Mouse (Mus musculus): ENCODE data around the gene C1qtnf2. TPM values are rescaled to one million over a fixed set of nuclear protein-coding genes. Genes with fewer than 3 reads are reported as not detected.

Gene C1qtnf2
- total RNA-seq, 2 experiments from 2014 or later = not detected

DNA sequence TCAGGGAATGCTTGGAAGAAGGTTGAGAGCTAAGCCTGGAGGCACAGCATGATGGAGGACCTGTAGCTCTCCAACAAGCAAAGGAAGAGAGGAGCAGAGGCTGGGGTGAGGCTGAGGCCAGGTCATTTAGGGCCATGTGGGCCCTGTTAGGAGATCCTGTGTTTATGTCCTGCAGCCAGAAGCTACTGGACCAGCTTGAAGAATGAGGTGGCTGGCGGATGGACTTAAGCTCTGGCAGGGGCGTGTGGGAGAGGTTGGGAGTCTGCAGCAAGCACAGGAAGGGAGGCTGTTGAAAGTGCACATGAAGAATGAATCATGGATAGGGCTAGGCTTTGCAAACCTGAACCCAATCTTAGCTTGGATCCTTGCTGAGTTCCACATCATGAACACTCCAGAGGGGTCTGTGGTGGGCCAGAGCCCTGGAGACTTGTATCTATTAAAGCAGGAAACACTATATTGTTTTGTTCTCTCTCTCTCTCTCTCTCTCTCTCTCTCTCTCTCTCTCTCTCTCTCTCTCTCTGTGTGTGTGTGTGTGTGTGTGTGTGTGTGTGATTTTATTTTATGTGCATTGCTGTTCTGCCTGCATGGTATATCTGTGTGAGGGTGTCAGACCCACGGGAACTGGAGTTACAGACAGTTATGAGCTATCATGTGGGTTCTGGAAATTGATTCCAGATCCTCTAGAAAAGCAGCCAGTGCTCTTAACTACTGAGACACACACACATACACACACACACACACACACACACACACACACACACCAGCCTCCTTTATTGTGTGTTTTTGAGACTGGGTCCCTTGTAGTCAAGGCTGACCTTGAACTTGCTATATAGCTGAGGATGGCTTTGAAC, 7.8 kb downstream of the C1qtnf2 start:
- ATAC-seq (replicated peaks; ENCODE audit: low FRiP score, low TSS enrichment, poor library complexity, severe bottlenecking) = no peak

DNA sequence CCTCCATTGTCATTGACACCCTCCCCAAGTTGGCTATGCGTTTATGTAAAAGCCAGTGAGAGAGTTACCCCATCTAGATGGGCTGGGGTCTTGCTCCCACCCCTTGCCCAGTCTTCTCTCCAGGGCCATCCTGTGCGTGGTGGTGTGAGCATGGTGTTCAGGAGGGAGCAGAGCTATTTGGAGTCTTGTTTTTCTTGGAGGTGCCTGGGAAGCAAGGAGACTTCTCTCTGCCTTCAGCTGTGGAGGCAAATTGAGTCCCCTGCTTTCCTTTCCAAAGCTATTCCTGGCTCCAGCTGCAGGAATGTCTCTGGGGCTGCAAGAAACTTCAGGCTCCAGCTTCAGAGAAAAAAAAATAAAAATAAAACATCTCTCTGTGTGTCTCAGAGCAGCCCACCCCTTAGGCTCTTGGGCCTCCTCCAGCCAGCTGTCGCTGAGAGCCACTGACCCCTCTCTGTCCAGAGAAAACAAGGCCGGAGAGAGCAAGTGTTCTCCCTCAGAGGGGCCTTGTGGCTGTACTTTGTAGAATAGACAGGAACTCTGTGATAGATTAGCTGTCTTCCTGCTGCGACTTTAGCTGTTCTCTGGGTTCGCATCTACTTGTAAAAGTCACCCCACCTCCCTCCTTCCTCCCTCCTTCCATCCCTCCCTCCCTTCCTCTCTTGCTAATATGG, 9.2 kb downstream of the C1qtnf2 start:
- no peak for ATAC-seq (replicated peaks; ENCODE audit: low FRiP score, low TSS enrichment, poor library complexity, severe bottlenecking)

DNA sequence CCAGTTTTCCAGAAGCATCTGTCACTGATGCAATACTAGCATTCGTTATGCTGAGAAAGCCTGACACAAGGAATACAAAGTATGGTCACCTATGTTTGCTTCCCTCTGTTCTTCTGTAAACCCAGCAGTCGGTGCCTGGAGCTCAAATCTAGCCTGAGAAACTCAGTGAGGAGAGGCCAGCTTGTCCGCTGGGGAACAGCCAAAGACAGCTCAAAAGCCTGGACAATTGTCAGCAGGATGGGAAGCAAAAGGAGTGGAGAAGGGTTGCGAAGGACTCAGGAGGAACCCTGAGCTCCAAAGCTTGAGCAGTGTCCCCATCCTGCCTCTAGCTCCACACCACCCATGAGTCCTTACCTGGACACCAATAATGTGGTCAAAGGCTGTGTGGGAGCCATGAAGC, 10.0 kb downstream of the C1qtnf2 start:
- ATAC-seq (replicated peaks; ENCODE audit: low FRiP score, low TSS enrichment, poor library complexity, severe bottlenecking) = no peak

DNA sequence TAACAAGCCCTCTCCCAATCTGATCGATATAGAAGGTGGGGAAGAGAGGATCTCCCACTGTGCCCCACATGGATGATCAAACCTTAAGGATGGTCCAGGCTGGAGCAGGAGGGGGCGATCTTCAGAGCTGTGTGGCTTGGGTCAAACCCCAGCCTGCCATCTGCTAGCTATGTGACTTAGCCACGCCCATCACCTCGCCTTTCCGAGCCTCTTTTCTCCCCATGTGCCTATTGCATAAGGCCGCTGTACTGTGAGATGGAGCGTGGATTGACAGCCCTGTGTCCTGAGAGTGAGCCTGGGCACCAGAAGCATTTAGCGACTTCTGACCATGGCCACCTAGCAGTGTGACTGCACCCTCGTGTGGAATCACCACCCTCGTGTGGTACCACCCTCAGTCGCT, 10.6 kb downstream of the C1qtnf2 start:
- ATAC-seq (replicated peaks; ENCODE audit: low FRiP score, low TSS enrichment, poor library complexity, severe bottlenecking) = no peak

DNA sequence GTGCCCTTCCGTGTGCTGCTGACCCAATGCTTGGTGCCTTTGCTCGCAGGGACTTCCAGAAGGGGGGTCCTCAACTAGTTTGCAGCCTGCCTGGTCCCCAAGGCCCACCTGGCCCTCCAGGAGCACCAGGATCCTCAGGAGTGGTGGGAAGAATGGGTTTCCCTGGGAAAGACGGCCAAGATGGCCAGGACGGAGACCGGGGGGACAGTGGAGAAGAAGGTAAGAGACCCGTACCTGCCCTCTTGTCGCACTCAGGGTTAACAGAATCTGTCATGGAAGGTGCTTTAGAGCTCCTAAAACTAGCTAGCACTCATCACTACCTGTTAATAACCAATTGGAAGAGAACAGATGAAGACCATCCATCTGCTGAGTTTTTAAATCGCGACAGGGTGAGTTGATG, 11.8 kb downstream of the C1qtnf2 start:
- no peak for ATAC-seq (replicated peaks; ENCODE audit: low FRiP score, low TSS enrichment, poor library complexity, severe bottlenecking)

DNA sequence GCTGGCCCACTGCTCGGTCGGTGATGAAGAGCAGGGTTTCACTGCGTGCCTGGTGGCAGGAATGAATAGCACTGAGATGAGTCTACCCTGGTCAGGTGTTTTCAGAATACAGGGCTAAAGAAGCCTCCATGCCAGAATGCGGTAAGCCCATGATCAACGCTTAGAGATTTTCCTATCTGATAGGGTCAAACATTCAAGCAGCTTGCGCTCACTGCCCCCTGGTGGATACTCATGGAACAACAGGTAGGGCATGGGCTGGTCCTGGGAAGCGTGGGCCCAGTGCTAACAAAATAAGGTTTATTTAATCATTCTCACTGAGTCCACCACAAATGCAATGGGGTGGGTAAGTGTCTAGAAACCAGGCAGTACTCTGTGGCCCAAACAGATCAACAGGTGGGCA, 18.6 kb downstream of the C1qtnf2 start:
- ATAC-seq (replicated peaks; ENCODE audit: low FRiP score, low TSS enrichment, poor library complexity, severe bottlenecking) = peak; percentile 85

DNA sequence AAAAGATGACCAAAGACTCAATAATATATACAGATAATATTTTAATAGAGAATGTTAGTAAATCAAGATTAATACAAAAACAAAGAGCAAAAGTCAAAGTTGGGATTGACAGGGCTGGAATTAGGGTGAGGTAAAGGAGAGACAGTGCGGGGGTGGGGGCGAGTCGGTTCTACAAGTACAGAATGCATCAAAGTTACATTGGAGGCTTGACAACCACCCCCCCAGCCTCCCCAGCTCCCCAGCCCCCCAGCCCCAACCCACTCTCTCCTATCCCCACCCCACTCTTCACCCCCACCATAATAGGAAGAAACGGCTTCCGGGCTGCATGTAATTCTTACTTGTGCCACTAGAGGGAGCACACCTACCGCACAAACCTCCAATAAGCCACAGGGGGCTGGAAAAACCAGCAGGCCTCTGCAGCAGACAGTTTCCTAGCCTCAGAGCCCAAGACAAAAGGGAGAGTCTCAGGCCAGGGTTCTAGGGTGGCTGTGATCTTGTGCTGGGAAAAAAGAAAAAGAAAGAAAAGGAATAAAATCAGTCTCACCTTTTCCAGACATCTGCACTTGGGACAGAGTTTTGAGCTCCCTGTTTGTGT, 19.8 kb downstream of the C1qtnf2 start:
- peak; percentile 69 for ATAC-seq (replicated peaks; ENCODE audit: low FRiP score, low TSS enrichment, poor library complexity, severe bottlenecking)

DNA sequence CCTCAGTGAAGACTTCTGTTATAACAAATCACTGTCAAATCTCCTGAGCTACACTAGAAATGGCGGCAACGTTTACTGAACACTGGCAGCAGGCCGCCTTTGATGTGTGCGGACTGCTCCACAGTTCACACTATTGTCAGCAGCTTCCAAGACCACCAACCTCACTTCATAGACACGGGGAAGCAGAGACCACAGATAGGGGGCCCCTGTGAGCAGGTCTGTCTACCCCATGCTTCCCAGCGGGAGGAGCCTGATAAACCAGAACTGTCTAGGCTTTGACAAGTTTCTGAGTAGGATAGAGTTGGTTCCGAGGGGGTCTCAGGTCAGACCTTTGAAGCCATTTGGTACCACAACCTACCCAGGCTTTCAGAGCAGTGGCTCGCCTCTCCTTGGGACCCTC, 21.0 kb downstream of the C1qtnf2 start:
- ATAC-seq (replicated peaks; ENCODE audit: low FRiP score, low TSS enrichment, poor library complexity, severe bottlenecking) = no peak

DNA sequence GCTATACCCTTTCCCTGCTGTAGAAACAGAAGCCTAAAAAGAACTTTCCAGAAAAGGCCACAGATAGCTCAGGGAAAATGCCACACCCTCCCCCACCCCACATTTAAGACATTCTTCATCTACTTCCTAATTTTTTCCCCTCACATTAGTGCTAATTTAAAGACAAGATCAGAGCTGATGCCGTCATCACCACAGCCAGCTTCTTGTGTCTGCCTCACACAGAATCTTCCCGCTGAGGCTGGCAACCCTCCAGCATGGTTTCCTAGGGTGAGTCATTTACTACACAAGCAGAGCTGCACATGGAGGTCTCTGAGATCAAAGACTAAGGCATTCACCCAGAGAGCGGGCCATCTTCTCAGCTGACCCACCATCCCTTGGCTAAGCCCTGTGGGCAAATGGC, 21.5 kb downstream of the C1qtnf2 start:
- ATAC-seq (replicated peaks; ENCODE audit: low FRiP score, low TSS enrichment, poor library complexity, severe bottlenecking) = no peak

DNA sequence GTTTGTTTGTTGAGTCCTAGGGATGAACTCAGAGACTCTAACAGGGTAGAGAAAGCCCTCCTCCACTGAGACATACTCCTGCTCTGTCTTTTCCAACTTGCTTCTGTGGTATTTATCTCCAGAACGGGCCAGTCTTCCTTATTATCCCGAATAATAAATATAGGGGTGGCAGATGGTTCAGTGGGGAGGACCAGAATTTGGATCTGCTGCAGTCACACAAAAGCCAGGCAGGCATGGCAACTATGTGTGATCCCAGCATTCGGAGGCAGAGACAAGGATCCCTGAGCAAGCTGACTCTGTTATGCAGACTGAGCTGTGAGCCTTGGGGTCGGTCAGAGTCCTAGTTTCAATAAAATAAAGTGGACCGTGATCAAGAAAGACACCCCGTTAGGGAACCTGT, 27.2 kb downstream of the C1qtnf2 start:
- no peak for ATAC-seq (replicated peaks; ENCODE audit: low FRiP score, low TSS enrichment, poor library complexity, severe bottlenecking)

DNA sequence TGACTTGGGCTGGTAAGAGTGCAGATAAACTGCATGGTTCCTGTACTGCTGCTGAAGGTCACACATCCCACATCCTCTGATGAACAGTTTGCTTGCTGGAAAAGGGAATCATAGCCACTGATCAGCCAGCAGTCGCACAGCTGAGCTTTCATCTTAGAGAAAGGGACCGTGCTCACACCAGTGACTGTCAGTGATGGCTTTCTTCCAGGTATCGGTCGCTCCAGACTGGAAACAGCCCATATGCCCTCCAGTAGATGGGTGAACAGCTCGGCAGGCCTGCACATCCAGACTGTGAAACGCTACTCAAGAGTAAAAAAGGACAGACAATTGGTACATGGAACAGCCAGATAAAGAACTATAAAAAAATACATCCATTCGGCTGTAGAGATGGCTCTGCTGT, 31.1 kb downstream of the C1qtnf2 start:
- ATAC-seq (replicated peaks; ENCODE audit: low FRiP score, low TSS enrichment, poor library complexity, severe bottlenecking) = no peak

DNA sequence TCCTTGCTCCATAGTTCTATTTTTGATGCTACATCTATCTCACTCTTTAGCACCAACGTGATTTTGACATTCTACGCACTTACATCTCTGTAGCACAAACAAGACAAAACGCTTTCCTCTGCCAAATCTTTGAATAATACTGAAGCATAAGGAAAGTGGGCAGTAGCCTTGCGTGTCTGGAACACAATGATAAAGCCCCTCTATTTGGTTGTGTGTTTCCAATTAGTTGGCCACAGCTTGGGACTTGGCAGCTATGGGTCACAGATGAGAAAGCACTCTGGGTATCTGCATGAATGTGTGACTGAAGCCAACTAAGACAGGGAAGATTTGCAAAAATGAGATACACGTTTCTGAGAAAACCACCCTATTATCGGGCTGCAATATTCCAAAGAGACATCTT, 33.9 kb downstream of the C1qtnf2 start:
- ATAC-seq (replicated peaks; ENCODE audit: low FRiP score, low TSS enrichment, poor library complexity, severe bottlenecking) = no peak

DNA sequence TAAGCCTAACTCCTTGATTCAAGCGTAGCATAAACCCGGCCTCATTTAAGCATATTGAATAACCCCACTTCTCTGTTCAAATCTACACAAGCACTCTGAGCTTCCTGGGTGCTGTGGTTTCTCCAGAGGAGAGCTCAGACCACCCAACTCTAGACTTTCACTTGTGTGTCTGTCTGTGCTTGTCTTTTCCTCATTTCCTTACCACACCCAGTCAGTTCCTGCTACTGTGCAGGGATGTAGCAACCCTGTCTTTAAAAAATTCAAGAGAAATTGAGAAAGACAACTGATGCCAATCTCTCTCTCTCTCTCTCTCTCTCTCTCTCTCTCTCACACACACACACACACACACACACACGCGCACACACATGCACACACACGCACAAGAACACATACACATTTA, 35.8 kb downstream of the C1qtnf2 start:
- no peak for ATAC-seq (replicated peaks; ENCODE audit: low FRiP score, low TSS enrichment, poor library complexity, severe bottlenecking)

DNA sequence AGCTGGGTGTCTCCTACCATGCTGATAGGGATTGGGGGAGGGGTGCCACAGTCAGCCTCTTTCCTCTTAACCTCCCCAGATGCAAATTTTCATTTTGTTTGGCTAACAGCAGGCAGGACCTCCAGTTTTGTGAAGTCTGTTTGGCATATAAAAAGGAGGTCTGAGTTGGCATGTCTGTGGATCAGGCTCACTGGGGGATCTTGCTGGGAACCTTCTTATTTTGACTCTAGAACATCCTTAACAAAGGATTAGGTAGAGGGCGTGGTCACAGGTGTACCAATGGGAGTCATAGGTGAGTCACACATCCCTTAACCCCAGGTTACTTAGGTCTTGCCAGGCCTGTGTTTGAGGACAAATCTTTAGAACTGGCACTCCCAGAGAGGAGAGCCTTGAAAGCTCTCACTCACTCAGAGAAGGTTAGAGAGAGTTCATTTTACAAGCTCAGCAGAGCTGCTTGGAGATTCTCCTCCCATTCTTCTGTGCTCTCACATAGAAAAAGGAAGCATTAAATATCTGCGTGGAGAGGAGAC, 38.6 kb downstream of the C1qtnf2 start:
- ATAC-seq (replicated peaks; ENCODE audit: low FRiP score, low TSS enrichment, poor library complexity, severe bottlenecking) = no peak

DNA sequence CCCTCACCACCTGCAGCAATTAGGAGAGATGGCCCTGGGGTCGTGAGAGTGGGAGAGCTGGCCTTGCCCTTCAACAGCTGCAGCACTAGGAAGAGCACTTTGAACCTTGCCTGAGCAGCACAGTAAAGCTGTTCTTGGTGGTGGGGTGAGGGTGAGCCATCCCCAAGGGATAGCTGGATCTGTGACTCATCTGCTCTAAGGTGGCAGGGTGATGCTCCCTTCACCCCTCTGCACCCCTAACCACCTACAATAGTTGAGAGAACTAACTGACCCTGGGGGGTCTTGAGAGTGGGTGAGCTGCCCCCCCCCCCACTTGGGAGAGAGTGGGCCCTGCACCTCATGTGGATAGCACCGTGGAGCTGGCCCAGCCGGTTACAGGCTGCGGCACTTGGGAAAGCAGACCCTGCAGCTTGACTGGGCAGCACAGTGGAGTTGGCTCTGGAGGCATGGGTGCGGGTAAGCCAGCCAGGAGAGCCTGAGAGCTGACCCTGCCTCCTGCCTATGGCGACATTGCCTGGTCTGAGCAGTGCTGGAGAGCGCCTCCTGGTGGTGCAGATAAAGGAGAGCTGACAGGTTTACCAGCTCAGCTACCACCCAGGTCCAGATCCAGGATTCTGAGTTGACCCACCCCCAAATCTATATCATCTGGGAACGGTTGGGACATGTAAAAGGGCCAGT, 42.4 kb downstream of the C1qtnf2 start:
- ATAC-seq (replicated peaks; ENCODE audit: low FRiP score, low TSS enrichment, poor library complexity, severe bottlenecking) = 0 out of 2 replicates have a peak, but pooled peaks have one; percentile 68

DNA sequence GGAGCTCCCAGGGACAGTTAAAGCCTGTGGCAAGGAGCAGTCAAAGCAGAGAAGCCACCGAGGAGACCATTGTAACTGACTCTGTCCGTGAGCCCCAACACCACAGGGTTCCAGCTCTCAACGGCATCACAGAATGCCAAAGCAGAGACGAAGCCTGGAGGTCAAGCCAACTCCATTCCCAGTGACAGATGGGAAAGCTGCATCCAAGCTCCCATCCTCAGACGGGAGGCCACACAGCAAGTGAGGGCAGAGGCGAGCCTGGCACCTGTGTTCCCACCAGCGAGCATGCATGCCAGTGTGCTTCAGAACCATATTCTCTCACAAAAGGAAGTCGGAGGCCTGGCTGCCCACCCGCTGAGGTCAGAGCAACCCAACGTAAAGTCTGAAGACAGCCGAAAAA, 43.6 kb downstream of the C1qtnf2 start:
- no peak for ATAC-seq (replicated peaks; ENCODE audit: low FRiP score, low TSS enrichment, poor library complexity, severe bottlenecking)

DNA sequence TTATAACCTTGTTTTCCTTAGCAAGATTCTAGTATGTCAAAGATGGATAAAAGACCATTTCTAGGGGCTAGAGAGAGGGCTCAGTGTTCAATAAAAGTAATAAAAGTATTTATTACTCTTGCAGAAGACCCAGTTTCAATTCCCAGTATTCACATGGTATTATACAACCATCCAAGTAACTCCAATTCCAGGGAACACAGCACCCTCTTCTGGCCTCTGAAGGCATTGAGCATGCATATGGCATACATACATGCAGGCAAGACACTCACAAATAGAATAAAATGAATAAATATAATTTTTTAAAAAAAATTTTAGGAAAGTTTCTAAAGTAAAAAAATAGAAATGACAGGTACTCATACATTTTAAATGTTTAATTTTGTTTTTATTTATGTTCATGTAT, 44.0 kb downstream of the C1qtnf2 start:
- ATAC-seq (replicated peaks; ENCODE audit: low FRiP score, low TSS enrichment, poor library complexity, severe bottlenecking) = no peak

DNA sequence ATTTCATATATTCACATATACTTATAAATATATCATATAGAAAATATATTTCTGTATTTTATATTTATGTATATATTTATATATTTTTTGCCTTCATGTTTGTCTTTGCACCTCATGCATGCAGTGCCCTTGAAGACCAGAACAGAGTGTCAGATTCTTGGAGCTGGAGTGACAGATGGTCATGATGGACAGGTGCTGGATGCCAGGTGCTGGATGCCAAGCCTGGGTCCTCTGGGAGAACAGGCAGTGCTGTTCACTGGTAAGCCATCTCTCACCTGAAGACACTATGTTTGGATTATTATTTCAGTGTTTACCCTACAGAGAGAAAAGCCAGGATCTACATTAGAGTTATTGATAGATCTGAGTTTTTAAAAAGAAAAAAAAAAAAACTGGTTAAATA, 44.7 kb downstream of the C1qtnf2 start:
- no peak for ATAC-seq (replicated peaks; ENCODE audit: low FRiP score, low TSS enrichment, poor library complexity, severe bottlenecking)

DNA sequence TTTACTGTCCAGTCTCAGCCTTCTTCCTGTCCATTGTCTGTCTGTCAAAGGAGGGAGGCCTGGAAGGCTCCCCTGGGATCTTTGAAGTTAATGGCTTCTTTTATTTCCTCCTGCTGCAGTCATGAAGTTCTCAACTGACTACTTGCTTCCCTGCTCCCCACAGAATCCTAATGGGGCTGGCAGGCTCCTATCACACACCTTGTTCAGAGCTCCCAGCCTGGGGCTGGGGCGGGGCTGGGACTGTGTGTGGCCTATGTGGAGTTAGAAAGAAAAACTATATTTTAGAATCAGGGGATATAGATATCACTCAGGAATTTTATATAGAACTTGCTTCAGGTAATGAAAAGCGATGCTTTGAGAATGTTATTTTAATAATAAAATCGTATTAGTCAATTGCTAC, 46.4 kb downstream of the C1qtnf2 start:
- ATAC-seq (replicated peaks; ENCODE audit: low FRiP score, low TSS enrichment, poor library complexity, severe bottlenecking) = no peak

Measured in megakaryocyte-erythroid progenitor cell, adult 5-6 weeks (primary cell).